Mouse (Mus musculus) megakaryocyte-erythroid progenitor cell, adult 5-6 weeks (primary cell): ENCODE measurements around the gene Camta1. TPM values are rescaled to one million over a fixed set of nuclear protein-coding genes. Genes with fewer than 3 reads are reported as not detected.

Source experiments
- ATAC-seq: replicated peaks from 2 replicates; pipeline ENCODE4 v1.8.0; 2016; ENCODE audit warnings: mild to moderate bottlenecking, inconsistent platforms; ENCODE audit not compliant: severe bottlenecking, poor library complexity, low FRiP score, low TSS enrichment
- total RNA-seq, 2 experiments: library from RNA; stranded (forward) in 1 of 2; stranded (reverse) in 1 of 2; fragments of 200-1000, 215-1000 nt in 1 of 2; fragments of >200 nt in 1 of 2; fragmentation: Nextera tagmentation in 1 of 2; gene quantifications; 2 replicates each; pipeline ENCODE4 v1.2.3; 2014 to 2017

Gene Camta1
- total RNA-seq, 2 experiments from 2014 or later = 52.1 to 68.4 TPM

- ATAC-seq = no peak
Observed at GRCm38 (mm10) chr4:151751270-151751945, 110.3 kb downstream of the Camta1 start.

GRCm38 (mm10) chr4:151747723-151748122 is 114.0 kb downstream of the Camta1 start:
- no peak for ATAC-seq

DNA sequence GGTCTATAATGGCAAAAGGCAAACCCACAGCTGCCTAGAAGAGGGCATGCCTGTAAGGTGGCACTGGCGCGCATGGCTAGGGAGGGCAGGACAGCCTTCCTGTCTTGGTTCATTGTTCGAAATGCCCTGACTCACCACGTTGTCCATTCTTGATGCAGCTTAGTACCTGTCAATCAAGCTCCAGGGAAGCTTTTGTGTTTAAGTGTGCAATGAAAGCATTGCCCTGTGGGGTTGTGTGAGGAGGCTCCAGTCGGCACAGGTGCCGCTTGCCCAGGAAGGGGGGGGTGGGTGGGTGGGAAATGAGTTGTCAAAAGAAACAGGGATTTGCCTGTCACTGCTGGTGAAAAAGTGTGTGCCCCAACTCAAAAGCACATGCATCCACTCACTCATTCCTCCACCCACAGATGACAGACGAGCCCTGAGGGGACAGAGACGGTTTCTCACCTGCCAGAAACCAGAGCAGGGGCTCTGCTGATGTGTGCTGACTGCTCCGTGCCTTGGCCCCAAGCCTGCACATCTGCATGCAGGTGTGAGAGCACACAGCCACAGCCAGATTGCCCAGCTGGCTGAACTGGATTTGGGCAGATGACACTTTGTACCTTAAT is 115.6 kb downstream of the Camta1 start:
- ATAC-seq = no peak

GRCm38 (mm10) chr4:151741249-151742137 is 120.2 kb downstream of the Camta1 start:
- ATAC-seq = peak; percentile 91

DNA sequence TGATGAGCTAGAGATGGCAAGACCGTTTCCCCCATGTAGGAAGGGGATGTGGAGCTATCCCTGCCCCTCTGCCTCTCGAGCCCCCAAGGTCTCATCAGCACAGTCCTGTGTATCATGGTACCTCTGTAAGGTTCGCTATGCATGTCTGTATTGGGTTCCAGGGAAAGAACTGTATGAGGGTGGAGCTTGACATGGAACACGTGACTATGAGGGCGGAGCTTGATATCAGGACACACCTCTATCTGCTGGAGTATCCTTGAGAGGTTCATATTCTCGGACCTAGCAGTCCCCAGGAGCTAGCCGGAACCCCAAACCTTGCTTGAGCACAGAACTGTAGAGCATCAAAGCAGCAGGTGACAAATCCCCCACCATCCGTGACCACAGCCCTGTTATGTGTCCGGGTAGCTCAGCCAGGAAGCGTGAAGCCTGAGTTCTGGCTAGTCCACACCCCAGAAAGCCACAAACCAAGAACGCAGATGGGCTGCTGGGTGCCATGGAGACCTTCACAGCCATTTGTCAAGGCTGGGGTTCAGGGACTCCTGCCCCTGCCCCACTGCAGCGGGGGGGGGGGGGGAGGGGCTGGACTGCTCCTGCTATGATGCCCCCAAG is 122.2 kb downstream of the Camta1 start:
- ATAC-seq = no peak

DNA sequence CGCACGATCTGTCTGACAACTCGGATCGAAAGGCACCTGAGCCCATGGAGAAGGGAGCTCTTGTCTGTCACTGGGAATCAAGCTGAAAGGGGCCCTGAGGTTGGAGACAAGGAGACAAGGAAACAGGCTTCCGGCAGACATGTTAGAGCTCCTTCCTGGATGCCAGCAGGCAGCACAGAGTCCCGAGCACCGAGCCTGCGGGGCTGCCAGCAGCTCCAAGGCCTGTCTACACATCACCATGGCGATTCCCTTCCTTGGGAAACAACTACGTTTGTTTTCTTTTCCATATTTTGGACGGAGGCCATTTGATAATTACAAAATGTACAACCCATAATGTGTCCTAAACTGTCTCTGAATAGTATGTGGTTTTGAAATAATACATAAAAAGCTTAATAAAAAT is 122.8 kb downstream of the Camta1 start:
- ATAC-seq = no peak

- ATAC-seq = no peak
Observed at GRCm38 (mm10) chr4:151738280-151738679, 123.4 kb downstream of the Camta1 start.

GRCm38 (mm10) chr4:151732668-151733067 is 129.0 kb downstream of the Camta1 start:
- ATAC-seq = no peak

- ATAC-seq = peak; percentile 93
Observed at GRCm38 (mm10) chr4:151730037-151730759, 131.5 kb downstream of the Camta1 start.

DNA sequence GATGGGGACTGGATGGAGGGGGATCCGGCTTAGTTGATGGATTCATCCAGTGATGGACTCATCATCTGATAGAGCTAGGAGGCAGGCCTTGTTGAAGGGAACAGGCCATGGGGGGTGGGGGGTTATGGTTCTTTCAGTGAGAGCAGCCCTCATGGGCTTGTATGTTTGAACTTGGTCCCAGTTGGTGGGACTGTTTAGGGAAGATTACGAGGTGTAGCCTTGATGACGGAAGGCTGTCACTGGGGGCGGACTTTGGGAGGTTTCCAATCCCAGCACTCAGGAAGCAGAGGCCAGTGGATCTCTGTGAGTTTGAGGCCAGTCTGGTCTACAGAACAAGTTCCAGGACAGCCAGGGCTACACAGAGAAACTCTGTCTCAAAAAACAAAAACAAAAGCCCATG is 132.6 kb downstream of the Camta1 start:
- peak; percentile 15; the same call in 1 of the 2 replicates for ATAC-seq

DNA sequence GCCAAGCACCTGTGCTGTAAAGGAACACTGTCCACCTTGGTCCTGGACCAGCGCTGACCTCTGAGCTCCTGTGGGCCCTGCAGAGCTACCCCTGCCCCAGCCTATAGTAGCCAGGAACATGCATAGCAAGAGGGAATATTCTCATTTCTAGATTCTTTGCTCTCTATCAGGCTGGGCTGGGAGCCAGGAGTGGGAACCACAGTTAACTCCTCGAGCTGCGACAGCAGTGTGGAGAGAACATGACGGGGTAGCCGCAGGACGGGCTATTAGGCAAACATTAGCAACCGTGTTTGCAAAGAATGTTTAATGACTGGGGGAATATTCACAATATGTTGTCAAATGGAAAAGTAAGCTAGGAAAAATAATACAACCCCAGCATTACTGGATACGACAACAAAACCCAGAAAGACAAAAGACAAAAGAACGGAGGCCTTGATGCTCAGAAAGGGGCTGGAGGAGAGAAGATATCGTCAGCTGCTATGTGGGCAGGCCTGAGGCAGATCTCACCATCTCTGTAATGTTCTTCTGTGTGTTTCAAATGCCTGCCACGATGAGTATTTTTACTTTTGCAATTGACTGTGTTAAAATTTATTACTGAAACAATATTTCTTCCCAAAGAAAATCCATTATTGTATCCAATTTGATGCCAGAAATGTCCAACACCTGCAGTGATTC is 133.1 kb downstream of the Camta1 start:
- ATAC-seq = no peak

GRCm38 (mm10) chr4:151726396-151726795 is 135.3 kb downstream of the Camta1 start:
- ATAC-seq = peak; percentile 63

- ATAC-seq = no peak
Observed at GRCm38 (mm10) chr4:151724897-151725296, 136.8 kb downstream of the Camta1 start.

DNA sequence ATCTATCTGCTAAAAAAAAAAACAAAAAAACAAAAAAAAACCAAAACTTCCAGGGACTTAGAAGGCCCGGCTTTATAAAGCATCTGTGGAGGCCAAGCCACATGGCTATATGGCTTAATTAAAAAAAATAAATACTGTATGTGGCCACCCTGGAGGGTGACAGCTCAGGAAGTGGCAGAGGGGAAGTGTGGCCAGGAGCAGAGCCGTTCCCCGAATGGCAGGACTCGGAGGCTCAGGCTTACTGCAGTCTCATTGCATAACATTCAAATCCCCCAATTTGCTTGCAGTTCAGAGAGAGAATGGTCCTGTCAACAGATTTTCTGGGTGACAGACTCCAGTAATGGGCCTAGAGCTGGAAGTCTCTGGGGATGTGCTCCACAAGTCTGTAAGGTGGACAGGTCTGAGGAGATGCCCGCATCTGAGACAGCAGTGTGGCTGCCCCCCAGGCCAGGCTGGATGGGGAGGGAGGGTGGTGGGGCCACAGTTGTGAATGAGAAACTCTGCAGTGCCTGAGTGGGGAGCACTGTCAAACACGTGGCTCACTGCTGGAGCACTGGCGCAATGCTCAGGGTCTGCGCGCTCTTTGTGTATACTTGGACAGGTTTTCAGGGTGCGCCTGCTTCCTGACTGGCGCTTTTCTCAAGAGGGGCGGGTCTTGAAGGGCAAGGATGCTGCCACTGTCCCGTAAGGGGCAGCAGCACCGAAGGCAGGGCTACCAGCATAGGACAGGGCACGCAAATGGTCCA is 140.8 kb downstream of the Camta1 start:
- ATAC-seq = no peak

DNA sequence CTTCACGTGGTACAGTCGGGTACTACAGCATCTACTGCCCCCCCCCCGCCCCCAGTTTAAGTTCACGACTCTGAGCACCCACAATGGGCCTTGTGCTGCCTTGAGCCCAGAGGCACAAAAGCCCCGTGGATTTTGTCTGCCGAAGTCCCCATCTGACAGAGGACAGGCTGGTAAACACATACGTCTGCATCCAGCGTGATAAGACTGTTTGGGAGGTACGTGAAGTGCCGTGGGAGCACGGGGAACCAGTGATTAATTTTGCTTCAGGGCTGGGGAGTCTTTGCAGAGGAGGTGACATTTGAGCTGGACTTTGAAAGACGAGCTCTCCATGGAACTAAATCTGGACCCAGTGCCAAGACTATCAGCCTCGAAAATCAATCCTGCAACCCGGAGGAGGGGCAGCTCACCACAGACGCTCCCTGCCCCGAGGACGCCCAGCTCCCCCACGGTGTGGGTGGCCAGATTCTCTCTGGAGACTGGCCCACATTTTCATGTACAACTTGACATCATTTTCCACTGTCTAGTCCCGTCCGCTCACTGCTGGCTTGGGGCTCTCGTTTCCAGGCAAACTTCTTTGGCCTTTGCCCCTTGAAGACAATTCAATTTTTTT is 142.7 kb downstream of the Camta1 start:
- peak; percentile 58; the same call in 1 of the 2 replicates for ATAC-seq

DNA sequence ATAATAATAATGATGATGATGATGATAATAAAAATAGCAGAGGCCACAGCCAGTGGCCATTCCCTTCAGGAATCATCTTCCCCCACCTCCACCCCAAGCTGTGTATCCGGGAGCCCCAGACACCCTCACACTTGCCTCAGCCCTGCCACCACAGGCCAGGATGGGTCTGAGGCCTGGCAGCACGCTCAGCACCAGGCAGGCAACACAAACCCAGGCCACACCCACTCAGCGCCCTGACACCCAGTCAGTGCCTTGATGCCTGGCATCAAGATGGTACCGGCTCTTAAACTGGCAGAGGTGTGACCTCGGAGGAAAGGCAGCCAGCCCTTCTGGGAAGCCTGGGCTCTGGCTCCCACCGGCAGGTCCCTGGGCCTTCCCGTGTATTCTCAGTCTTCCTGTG is 143.8 kb downstream of the Camta1 start:
- no peak for ATAC-seq

DNA sequence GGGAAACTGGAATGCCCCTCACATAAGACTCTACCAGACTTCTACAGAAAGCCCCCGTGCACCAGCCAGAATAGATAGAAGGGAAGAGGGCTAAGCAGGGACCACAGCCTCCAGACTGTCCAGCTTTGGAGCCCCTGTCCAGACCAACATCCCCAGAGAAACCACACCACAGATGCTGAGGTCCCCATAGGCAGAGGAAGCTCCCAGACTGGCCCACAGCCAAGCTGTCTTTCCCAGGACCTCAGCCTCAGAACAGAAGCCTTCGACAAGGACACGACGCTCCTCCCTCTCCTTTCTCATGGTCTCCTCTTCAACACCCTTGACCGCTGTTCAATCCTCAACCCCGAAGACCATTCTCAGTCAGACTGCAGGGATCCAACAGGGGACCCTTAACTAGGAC is 148.0 kb downstream of the Camta1 start:
- no peak for ATAC-seq

GRCm38 (mm10) chr4:151711406-151711805 is 150.3 kb downstream of the Camta1 start:
- ATAC-seq = no peak
